Mouse (Mus musculus): ENCODE measurements around the gene Peak1. TPM values are rescaled to one million over a fixed set of nuclear protein-coding genes. Genes with fewer than 3 reads are reported as not detected.
A peak's percentile ranks its signal among the peaks of the same experiment; 100 is the strongest.

The Peak1 gene
- polyA plus RNA-seq, 1 experiment from 2014 or later: 5.7 TPM

DNA sequence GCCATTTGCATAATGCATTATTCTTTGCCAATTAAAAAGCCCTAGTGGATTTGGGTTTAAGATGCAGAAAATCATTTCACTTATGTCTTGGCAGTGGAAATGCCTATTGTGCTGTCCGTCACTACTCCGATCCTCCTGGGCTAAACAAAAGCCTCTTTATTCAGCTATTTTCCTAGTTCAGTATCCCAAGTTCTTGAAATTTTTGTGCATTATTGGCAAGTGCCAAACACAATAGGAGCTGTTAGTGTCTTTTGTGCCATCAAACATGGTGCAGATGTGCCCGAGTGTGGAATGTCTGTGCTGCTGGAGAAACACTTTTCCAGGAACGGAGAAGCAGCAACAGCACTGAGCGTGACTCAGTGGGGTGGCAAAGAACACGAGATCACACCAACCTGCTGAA is 250.2 kb downstream of the Peak1 start:
- no peak overlapping the region for H3K4me3 ChIP-seq
- WGBS (ENCODE audit: insufficient replicate concordance): 81% methylated on average over 6 of the region's 6 CpGs
- H3K27ac ChIP-seq: no peak overlapping the region
- no peaks in the 10 kb centered on the region for H3K9me3 ChIP-seq (replicated peaks)
- no peak for ATAC-seq
- H3K4me1 ChIP-seq: peaks cover 11% of the 10 kb centered on the region
- H3K27me3 ChIP-seq (replicated peaks): peaks cover 10% of the 10 kb centered on the region; the same call in 1 of the 2 replicates
- no peaks in the 10 kb centered on the region for H3K36me3 ChIP-seq
- H3K9ac ChIP-seq: no peak overlapping the region
- no peak overlapping the region for H3K4me2 ChIP-seq

DNA sequence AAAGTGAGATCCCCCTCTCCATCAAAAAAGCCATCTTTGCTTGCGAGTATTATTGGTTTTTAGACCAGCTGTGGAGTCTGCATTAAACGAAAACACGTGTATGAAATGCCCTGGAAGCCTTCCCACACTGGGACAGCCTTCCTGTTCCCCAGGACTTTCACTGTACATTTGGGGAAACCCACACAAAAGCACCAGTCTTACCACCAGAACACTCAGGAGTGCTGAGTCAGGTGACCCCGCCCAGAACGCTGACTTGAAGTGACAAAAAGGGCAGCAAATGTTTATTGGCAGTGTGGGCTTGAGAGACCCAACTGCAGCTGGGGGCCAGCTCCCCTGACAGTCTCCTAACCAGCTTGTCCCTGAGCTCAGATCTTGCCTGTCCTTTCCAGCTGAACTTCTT is 251.7 kb downstream of the Peak1 start:
- ATAC-seq: 0 out of 2 replicates have a peak, but pooled peaks have one; percentile 60
- H3K36me3 ChIP-seq: no peaks in the 10 kb centered on the region

DNA sequence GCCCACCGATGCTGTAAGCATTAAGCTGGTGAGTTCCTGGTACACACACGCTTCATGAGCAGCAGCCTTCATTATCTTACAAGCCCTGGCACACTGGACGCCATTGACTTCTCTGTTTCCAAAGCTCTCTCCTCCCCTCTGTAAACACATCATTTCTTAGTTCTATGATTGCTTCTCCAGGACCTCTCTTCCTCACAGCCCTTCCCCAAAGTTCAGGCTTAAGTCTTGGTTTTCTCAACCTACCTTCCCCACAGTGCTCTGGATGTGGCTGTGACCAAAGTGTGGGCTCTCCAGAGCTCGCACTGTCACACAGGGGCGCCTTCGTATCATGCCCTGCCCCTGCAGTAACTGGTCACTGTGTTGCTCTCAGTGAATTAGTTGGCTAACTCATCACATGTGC is 252.5 kb downstream of the Peak1 start, which contains the start of gene Tspan3:
Gene Tspan3, minus strand, starts transcription at position 101 of the 400 bp plus-strand sequence.
- Histone ChIP-seq H3K27ac (no peak within 1 kb of the TSS), H3K4me2 (no peak within 1 kb of the TSS), H3K9me3 (replicated peaks) (no peaks in the 10 kb centered on the region), H3K4me3 (no peak within 1 kb of the TSS), H3K9ac (no peak within 1 kb of the TSS), H3K4me1 (peaks cover 20% of the 10 kb centered on the region), H3K27me3 (replicated peaks) (peaks cover 10% of the 10 kb centered on the region; the same call in 1 of the 2 replicates), H3K36me3 (no peaks in the 10 kb centered on the region)
- ATAC-seq: no peak
- WGBS (ENCODE audit: insufficient replicate concordance): 77% methylated on average over 6 of the region's 6 CpGs

More for the DNA sequence above, 251.7 kb downstream of the Peak1 start:
- Histone ChIP-seq H3K27ac (no peak overlapping the region), H3K27me3 (replicated peaks) (peaks cover 10% of the 10 kb centered on the region; the same call in 1 of the 2 replicates), H3K4me1 (peaks cover 15% of the 10 kb centered on the region), H3K4me3 (no peak overlapping the region), H3K4me2 (no peak overlapping the region), H3K9ac (no peak overlapping the region), H3K9me3 (replicated peaks) (no peaks in the 10 kb centered on the region)
- 35% methylated on average over 5 of the region's 5 CpGs for WGBS (ENCODE audit: insufficient replicate concordance)

DNA sequence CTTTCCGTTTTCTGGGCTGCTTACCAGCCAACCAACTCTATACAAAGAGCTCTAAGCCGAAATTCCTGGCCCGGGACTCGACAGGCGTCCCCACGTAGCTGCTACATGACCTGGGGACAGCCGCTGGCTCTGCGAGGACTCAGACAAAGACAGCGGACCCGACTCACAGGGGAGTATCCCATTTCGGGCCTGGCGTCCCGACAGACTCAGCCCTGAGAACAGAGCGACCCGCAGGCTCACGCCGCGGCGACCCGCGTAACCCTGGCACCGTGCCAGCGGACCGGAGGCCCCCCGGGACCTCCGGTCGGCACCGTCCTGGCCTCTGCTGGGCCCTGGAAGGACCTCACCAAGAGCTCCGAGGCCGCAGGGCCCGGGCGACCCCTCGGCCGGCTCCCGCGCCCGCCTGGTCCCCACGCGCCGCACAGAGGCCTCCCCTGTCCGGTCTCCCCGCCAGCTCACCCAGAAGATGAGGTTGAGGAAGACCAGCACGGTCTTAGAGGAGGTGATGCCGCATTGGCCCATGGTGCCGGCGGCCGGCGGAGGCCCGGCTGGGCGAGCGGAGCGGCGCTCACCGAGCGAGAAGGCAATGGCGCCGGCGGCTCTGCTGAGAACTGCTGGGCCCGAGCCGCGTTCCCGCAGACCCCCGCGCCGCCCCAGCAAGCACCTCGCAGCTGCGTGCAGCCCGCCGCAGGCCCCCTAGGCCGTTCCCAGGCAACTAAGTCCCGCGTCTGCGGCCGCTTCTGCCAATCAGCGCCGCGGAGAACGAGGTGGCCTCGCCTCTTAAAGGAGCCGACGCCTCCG is 257.3 kb downstream of the Peak1 start:
- H3K9ac ChIP-seq: peak overlapping the region; percentile 89
- peak overlapping the region; percentile 84 for H3K4me3 ChIP-seq
- ATAC-seq: peak; percentile 95
- no peaks in the 10 kb centered on the region for H3K36me3 ChIP-seq
- no peaks in the 10 kb centered on the region for H3K9me3 ChIP-seq (replicated peaks)
- 1% methylated on average over 80 of the region's 82 CpGs for WGBS (ENCODE audit: insufficient replicate concordance)
- peak overlapping the region; percentile 65 for H3K27ac ChIP-seq
- H3K4me1 ChIP-seq: peaks cover 27% of the 10 kb centered on the region
- H3K27me3 ChIP-seq (replicated peaks): peaks cover 10% of the 10 kb centered on the region; the same call in 1 of the 2 replicates
- peak overlapping the region; percentile 94 for H3K4me2 ChIP-seq

DNA sequence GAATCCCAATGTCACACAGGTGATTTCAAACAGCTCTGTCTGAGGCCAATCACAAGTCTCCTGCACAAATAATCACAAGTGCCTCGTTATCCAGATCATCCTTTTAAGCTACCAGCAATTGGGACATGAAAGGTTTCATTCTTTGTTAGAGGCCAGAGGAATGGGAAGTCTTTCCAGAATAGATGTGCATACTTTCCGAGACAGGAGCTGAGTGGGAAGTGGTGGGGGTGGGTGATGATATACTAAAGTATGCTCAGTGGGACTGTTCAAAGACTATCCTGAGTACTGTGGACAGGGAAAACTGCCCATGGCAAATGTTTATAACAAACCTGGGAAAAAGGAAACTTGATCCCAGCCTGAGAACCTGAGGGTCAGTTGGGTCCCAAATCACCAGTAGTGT is 258.4 kb downstream of the Peak1 start:
- peaks cover 26% of the 10 kb centered on the region for H3K4me1 ChIP-seq
- no peak overlapping the region for H3K27ac ChIP-seq
- H3K9me3 ChIP-seq (replicated peaks): no peaks in the 10 kb centered on the region
- H3K4me3 ChIP-seq: peak overlapping the region; percentile 84; the same call in 1 of the 2 replicates
- no peaks in the 10 kb centered on the region for H3K36me3 ChIP-seq
- 47% methylated on average over 2 of the region's 2 CpGs for WGBS (ENCODE audit: insufficient replicate concordance)
- no peak overlapping the region for H3K9ac ChIP-seq
- peaks cover 10% of the 10 kb centered on the region; the same call in 1 of the 2 replicates for H3K27me3 ChIP-seq (replicated peaks)
- no peak for ATAC-seq
- peak overlapping the region; percentile 94 for H3K4me2 ChIP-seq

DNA sequence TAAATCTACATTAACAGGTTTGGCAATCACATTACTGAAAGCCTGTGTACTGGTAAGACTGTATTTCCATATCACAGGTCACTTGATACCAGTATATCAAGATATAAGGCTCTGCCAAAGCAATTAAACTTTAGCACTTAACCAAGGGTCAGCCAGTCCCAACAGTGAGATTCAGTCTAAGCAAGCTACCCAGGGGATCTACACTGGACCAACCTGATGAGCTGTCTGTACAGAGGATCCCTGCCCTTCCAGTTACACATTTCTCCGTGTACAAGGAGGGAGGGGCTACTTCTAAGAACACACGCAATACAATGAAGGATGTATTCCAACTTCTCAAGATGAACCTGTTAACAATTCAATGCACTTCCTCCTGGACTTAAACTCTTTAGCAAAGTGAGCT is 259.8 kb downstream of the Peak1 start:
- no peaks in the 10 kb centered on the region for H3K27me3 ChIP-seq (replicated peaks)
- H3K4me2 ChIP-seq: no peak overlapping the region
- H3K9ac ChIP-seq: no peak overlapping the region
- H3K9me3 ChIP-seq (replicated peaks): no peaks in the 10 kb centered on the region
- WGBS (ENCODE audit: insufficient replicate concordance): 54% methylated on average over 2 of the region's 2 CpGs
- ATAC-seq: no peak
- peaks cover 31% of the 10 kb centered on the region for H3K4me1 ChIP-seq
- no peak overlapping the region for H3K4me3 ChIP-seq
- no peak overlapping the region for H3K27ac ChIP-seq
- H3K36me3 ChIP-seq: no peaks in the 10 kb centered on the region

DNA sequence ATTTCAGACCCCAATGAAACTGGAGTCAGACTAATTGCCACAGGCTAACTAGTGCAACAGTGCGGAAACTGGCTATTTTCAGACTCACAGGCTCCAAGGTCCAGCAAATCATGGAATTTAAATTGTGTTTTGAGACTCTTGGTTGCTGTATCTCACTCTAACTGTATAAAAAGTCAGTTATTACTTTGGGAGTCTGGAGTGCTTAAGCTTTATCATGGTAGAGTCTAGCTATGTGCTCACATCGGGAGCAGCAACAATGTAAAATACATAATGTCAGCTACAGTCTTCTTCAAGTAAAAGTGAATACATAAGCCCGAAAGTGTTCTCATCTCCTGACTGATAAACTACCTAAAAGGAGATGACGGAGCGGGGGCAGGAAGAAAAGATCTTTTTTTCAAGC is 263.3 kb downstream of the Peak1 start:
- 81% methylated on average over 5 of the region's 5 CpGs for WGBS (ENCODE audit: insufficient replicate concordance)
- ATAC-seq: no peak
- Histone ChIP-seq H3K4me1 (peaks cover 21% of the 10 kb centered on the region), H3K27me3 (replicated peaks) (no peaks in the 10 kb centered on the region), H3K9me3 (replicated peaks) (no peaks in the 10 kb centered on the region), H3K4me2 (no peak overlapping the region), H3K36me3 (peaks cover 5% of the 10 kb centered on the region; the same call in 1 of the 2 replicates), H3K4me3 (no peak overlapping the region), H3K27ac (no peak overlapping the region), H3K9ac (no peak overlapping the region)

DNA sequence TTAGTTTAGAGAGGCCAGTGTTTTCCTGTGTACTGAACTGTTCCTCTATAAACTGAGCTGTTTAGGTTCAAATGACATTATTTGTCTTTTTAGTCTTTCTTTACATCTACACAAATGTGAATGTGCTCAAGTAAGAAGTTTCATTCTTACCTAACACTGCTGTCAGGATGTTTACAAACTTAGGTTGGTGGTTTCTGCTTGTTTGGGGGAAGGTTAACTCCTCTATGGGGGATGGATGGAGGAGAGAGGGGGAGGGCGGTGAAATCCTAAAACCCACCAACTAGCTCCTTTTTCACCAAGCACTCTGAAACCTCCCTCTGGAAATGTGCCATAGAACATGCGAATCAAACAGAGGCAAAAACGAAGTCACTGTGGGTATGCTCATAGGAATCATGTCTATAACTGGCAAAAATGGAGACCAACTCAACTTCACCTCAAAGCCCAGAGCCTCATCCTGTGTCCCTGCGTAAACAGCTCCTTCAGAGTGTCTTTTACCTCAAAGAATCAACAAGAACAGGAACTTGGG is 265.3 kb downstream of the Peak1 start:
- Histone ChIP-seq H3K27me3 (replicated peaks) (no peaks in the 10 kb centered on the region), H3K36me3 (peaks cover 5% of the 10 kb centered on the region; the same call in 1 of the 2 replicates), H3K4me2 (no peak overlapping the region), H3K9me3 (replicated peaks) (no peaks in the 10 kb centered on the region), H3K4me3 (no peak overlapping the region), H3K27ac (no peak overlapping the region), H3K4me1 (peaks cover 20% of the 10 kb centered on the region), H3K9ac (no peak overlapping the region)
- 64% methylated on average over 4 of the region's 4 CpGs for WGBS (ENCODE audit: insufficient replicate concordance)
- no peak for ATAC-seq

DNA sequence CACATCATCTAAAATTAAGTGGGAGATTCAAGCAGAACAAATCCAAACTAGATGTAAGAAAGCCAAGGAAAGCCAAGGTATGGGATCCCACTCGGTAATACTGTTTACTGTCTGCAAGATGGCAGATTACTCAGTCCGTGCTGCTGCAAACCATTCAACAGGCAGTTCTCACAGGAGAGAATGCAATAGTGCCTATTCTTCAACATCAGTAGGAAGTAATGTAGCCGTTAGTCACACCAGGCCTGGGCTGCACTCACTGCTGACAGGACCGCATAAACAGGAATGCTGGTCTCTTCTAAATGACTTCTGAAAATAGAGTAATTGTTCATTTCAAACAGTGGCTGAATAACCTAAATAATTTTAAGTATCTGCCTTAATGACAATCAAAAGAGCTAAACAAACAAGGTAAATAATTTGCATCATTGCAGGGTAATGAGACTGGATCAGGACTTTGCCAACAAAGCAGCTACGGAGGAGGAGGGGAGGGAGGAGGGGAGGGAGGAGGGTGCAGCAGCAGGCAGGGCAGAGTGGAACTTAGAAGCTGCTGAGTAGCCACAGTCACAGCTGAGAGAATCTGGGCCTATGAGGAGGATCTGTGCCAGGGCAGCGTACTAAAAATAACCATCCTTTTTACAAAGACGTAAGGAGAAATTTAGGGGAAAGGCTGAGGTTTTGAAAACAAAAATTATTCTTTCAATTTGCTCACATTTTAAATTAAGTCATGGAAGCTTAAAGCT is 266.0 kb downstream of the Peak1 start:
- Histone ChIP-seq H3K4me2 (no peak overlapping the region), H3K36me3 (peaks cover 11% of the 10 kb centered on the region), H3K9me3 (replicated peaks) (no peaks in the 10 kb centered on the region), H3K4me1 (peaks cover 20% of the 10 kb centered on the region), H3K9ac (no peak overlapping the region), H3K4me3 (no peak overlapping the region), H3K27me3 (replicated peaks) (no peaks in the 10 kb centered on the region), H3K27ac (no peak overlapping the region)
- ATAC-seq: no peak
- WGBS (ENCODE audit: insufficient replicate concordance): 69% methylated on average over 7 of the region's 7 CpGs

Small RNAs within 50 kb of the gene (microRNA-seq; reads per million reads assigned to microRNA genes)
- gene Gm24270: 3.2 reads per million

Other genes starting within 250 kb of the Peak1 start
- 21.3 and 22.2 TPM in 2 replicates for gene Hmg20a, start 542 bp upstream of the Peak1 start, polyA plus RNA-seq (2016; fragmentation: Nextera tagmentation; extraction: Ambion mirVana)

Data from liver, embryonic 12.5 days (tissue).